ENCODE assay signal across 9 mouse cellular contexts in genomic region chr7:79140897-79141296, GRCm38 (mm10). TPM values are rescaled to one million over a fixed set of nuclear protein-coding genes. Genes with fewer than 3 reads are reported as not detected.
DNase-seq lines count a peak whose midpoint lies in the region; ATAC-seq lines count a peak whose summit lies in the region.
"Had no signal": no experiment of that assay in that cellular context is flagged by ENCODE, and none has a peak within 500 bp of the region (broad histone marks: within the 10 kb centered on the region; RNA-seq: fewer than 3 reads in every experiment).

No protein-coding gene starts in this region.

- 0 out of 2 replicates have a peak, but pooled peaks cover 4% of the 10 kb centered on the region for H3K4me1 ChIP-seq in hindbrain, embryonic 10.5 days (replicated peaks)
- H3K4me1 ChIP-seq in hindbrain, embryonic 12.5 days: no peaks in the 10 kb centered on the region
- no peaks in the 10 kb centered on the region; the same call in 1 of the 2 replicates for H3K4me1 ChIP-seq in forebrain, embryonic 16.5 days (replicated peaks; ENCODE audit: control insufficient read depth, insufficient read depth, low read length)
- H3K4me1 ChIP-seq: neural tube, embryonic 12.5 days had no signal

- DNase-seq in hindbrain, embryonic 10.5 days (ENCODE audit: low spot score): peak; percentile 85
- DNase-seq in cerebellum, adult 11 months: peak; percentile 66
- DNase-seq in induced T-regulatory cell, adult 2 months (ENCODE audit: low read depth): peak; percentile 71
- DNase-seq in left cerebral cortex, postnatal 25 days (ENCODE audit: low spot score in 2 of 2): peak; percentile 78 to 83
- DNase-seq in naive thymus-derived CD4-positive, alpha-beta T cell, adult 2 months (ENCODE audit: low read depth): peak; percentile 74
- peak; percentile 68 for DNase-seq in splenic B cell, adult 2 months (ENCODE audit: low read depth, low spot score)

- H3K4me2 ChIP-seq in hindbrain, embryonic 12.5 days (replicated peaks): no peak overlapping the region
- no peak overlapping the region for H3K4me2 ChIP-seq in forebrain, embryonic 16.5 days (ENCODE audit: low read length)
- H3K4me2 ChIP-seq: neural tube, embryonic 12.5 days had no signal

- 40% methylated on average over 8 of the region's 8 CpGs for WGBS in hindbrain, embryonic 10.5 days
- 37% methylated on average over 8 of the region's 8 CpGs for WGBS in hindbrain, embryonic 12.5 days
- WGBS in forebrain, embryonic 16.5 days: 29% methylated on average over 8 of the region's 8 CpGs

- H3K27ac ChIP-seq in hindbrain, embryonic 10.5 days: no peak overlapping the region
- H3K27ac ChIP-seq in hindbrain, embryonic 12.5 days: no peak overlapping the region
- H3K27ac ChIP-seq in forebrain, embryonic 16.5 days (ENCODE audit: low read length): no peak overlapping the region
- H3K27ac ChIP-seq: neural tube, embryonic 12.5 days had no signal

- H3K36me3 ChIP-seq in hindbrain, embryonic 10.5 days: peaks cover 61% of the 10 kb centered on the region
- H3K36me3 ChIP-seq in hindbrain, embryonic 12.5 days: no peaks in the 10 kb centered on the region; the same call in 1 of the 2 replicates
- H3K36me3 ChIP-seq in forebrain, embryonic 16.5 days (ENCODE audit: control insufficient read depth, insufficient read depth): no peaks in the 10 kb centered on the region
- no peaks in the 10 kb centered on the region for H3K36me3 ChIP-seq in splenic B cell, adult 2 months (ENCODE audit: control insufficient read depth, insufficient read depth, low read length, poor library complexity, severe bottlenecking)

- H3K9ac ChIP-seq in hindbrain, embryonic 12.5 days: no peak overlapping the region
- no peak overlapping the region for H3K9ac ChIP-seq in forebrain, embryonic 16.5 days (replicated peaks; ENCODE audit: low read depth, low read length)
- H3K9ac ChIP-seq: neural tube, embryonic 12.5 days had no signal

- intact Hi-C loops in left cerebral cortex, postnatal 25 days (cut with DNase I): loop anchor here (1.0 to 2.0 kb wide), 2 partner anchors 87 to 210 kb away; no protein-coding TSS in a partner anchor

- no peak overlapping the region for H3K4me3 ChIP-seq in hindbrain, embryonic 10.5 days
- no peak overlapping the region for H3K4me3 ChIP-seq in hindbrain, embryonic 12.5 days
- H3K4me3 ChIP-seq in forebrain, embryonic 16.5 days (replicated peaks; ENCODE audit: low read length): no peak overlapping the region
- H3K4me3 ChIP-seq: neural tube, embryonic 12.5 days had no signal

- no peaks in the 10 kb centered on the region for H3K27me3 ChIP-seq in hindbrain, embryonic 10.5 days (ENCODE audit: insufficient read depth, poor library complexity, severe bottlenecking)
- no peaks in the 10 kb centered on the region for H3K27me3 ChIP-seq in hindbrain, embryonic 12.5 days
- H3K27me3 ChIP-seq in forebrain, embryonic 16.5 days (replicated peaks; ENCODE audit: control insufficient read depth, insufficient read depth, low read length): no peaks in the 10 kb centered on the region
- no peaks in the 10 kb centered on the region for H3K27me3 ChIP-seq in splenic B cell, adult 2 months (ENCODE audit: control insufficient read depth, insufficient read depth, low read length, poor library complexity, severe bottlenecking)
- H3K27me3 ChIP-seq: neural tube, embryonic 12.5 days had no signal

- H3K9me3 ChIP-seq in hindbrain, embryonic 10.5 days: no peaks in the 10 kb centered on the region
- H3K9me3 ChIP-seq in hindbrain, embryonic 12.5 days (replicated peaks): no peaks in the 10 kb centered on the region
- no peaks in the 10 kb centered on the region for H3K9me3 ChIP-seq in forebrain, embryonic 16.5 days (ENCODE audit: control insufficient read depth, low read length)
- H3K9me3 ChIP-seq: neural tube, embryonic 12.5 days had no signal

- no peak for ATAC-seq in hindbrain, embryonic 12.5 days (ENCODE audit: low FRiP score)
- peak; percentile 40 for ATAC-seq in forebrain, embryonic 16.5 days

RNA-seq across cellular contexts. Expression of gene Mfge8, which starts 8.0 kb away (rescaled TPM):
- polyA plus RNA-seq in hindbrain, embryonic 10.5 days (2016; fragmentation: Nextera tagmentation; extraction: Ambion mirVana): 98.3 and 105 TPM in 2 replicates
- polyA plus RNA-seq in hindbrain, embryonic 12.5 days (2016; fragmentation: Nextera tagmentation; extraction: Ambion mirVana): 72.5 and 73.2 TPM in 2 replicates
- 185 and 210 TPM in 2 replicates for polyA plus RNA-seq in forebrain, embryonic 16.5 days (2015; fragmentation: Nextera tagmentation; extraction: Ambion mirVana)
- total RNA-seq in left cerebral cortex, postnatal 25 days (2021): 100 to 1,000 TPM; 170 to 197 TPM

RNA-seq across cellular contexts. Expression of gene Hapln3, which starts 10.1 kb away (rescaled TPM):
- polyA plus RNA-seq in hindbrain, embryonic 10.5 days (2016; fragmentation: Nextera tagmentation; extraction: Ambion mirVana): 2.3 and 2.9 TPM in 2 replicates
- polyA plus RNA-seq in hindbrain, embryonic 12.5 days (2016; fragmentation: Nextera tagmentation; extraction: Ambion mirVana): 0.92 and 1.9 TPM in 2 replicates
- polyA plus RNA-seq in forebrain, embryonic 16.5 days (2015; fragmentation: Nextera tagmentation; extraction: Ambion mirVana): 1.7 and 3.4 TPM in 2 replicates
- 1 to 10 TPM; 2.4 to 2.9 TPM for total RNA-seq in left cerebral cortex, postnatal 25 days (2021)
